Mouse (Mus musculus) cerebellum, adult 11 months (tissue): ENCODE measurements around the gene Cbarp.

Experiments
- DNase-seq: peaks from one replicate; pipeline ENCODE4 v3.0.0; 2022

Gene Cbarp

DNA sequence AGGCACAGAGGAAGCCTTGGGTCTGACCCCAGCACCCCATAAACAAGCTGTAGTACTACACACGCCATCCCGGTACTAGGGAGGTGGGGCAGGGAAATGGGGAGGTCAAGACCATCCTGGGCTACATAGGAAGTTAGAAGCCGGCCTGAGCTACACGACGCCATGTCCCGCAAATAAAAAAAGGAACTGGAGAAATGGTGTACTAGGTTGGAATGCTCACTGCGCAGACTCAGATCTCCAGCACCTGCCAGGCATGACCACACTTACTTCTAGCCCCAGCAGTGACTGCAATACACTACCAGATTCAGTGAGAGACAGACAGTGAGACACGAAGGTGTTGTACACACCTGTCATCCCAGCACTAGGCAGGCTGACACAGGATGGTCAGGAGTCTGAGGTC lies 53.2 kb downstream of the Cbarp start:
- no peak for DNase-seq

DNA sequence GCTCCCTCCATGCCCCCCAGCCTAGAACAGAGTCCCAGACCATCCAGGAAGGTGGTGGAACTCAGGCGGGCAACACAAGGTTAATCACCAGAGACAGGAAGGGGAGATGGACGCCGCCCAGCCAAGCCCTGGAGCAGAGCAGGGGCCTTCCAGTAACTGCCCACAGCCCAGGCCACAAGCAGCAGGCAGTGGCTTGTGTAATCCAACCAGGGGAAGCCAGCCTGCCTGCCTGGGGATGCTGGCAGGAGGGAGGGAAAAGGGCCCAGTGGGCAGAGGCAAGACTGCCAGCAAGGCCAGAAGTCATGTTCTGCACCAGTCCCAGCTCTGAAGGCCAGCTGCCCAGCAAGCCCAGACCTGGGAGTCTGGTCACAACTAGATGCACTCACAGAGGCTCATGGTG lies 53.8 kb downstream of the Cbarp start:
- DNase-seq = no peak

DNA sequence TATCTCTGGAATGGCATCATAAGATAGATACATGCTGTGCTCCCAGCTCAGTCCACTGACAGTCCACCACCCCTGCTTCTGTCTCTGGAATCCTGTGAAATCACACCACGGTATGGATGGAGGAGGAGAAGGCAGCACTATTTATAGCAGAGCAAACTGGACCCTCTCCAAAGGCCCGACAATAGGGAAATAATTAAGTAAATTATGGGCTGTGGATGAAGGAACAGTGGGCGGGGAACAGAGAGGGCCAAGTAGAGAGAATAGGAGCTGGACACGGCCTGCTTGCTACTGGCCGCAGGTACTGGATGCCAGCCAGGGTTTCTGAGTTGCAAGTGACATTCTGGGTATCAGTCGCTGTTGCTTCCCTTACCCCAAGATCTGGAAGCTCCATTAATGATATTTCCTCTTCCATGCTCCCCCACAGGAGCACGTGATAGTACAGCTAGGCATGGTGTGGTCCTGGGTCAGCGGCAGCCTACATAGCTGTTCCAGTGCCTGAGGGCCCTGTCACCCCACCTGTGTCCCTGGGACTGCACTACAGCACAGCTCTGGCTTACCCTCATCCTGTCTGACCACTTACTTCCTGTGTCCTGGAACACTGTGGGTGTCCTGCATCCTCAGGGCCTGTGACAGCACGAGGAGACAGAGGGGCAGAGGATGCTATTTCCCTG lies 55.7 kb downstream of the Cbarp start:
- DNase-seq = peak; percentile 35

DNA sequence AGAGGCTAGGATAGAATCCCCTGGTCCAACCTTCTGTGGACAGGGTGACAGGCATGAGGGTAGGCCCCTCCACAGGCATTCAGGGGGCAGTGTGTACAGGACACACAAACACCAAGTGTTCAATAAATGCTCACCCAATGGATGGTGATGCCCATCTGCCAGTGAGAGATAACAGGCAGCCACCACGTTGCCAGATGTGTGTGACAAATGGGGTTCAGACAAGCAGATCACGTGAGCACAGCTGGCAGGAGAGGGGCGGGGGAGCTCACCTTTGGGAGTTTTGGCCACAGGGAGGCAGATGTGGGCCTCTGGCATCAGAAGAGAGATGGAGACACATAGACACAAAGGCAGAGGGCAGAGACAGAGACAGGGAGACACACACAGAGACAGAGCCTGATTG lies 59.6 kb downstream of the Cbarp start:
- DNase-seq = no peak
